Mouse (Mus musculus): ENCODE measurements around the gene Gbp5. TPM values are rescaled to one million over a fixed set of nuclear protein-coding genes. Genes with fewer than 3 reads are reported as not detected.
"Not testable (repeated sequence)": the region's sequence is repeated elsewhere in the genome, so short reads cannot be mapped to it uniquely, and the experiment has no call there.

Gbp5 gene
- total and polyA plus RNA-seq, 3 experiments, result 2.1 to 10.9 (median 6.0) TPM

DNA sequence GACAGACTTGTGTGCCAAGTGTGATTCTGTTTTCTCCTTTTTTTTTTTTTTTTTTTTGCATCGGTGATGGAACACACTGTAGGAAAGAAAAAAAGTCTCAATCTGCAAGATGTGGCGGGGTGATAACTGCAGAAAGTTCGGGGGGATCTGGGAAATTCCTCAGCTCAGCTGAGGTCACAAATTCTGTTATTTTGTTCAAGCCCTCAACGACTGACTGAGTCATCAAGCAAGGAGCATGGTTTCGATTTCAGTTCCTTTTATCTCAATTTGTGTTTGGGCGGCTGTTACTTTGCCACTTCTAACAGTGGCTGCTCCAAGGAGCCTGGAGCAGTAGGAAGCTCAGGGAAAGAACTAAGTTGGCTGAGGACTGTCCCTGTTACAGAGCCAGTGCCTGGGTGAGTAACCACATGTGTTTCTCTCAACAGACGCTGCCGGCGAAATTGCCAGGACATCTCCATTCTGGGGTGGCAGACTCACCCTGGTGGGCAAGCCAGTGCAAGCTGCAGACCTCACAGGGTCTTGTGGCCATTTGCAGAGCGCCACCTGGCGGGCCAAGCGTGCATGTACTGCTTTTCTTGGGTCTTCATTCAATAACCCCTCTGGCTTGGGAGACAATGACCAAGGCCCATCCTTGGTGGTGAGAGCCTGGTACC lies 66.6 kb downstream of the Gbp5 start:
- Histone ChIP-seq H3K36me3 (ENCODE audit: control insufficient read depth, insufficient read depth, low read length) (peaks cover 6% of the 10 kb centered on the region), H3K27ac (peak overlapping the region; percentile 81), H3K4me1 (ENCODE audit: control insufficient read depth, insufficient read depth, low read length) (peaks cover 3% of the 10 kb centered on the region), H3K79me2 (replicated peaks; ENCODE audit: control insufficient read depth, insufficient read depth, low read length) (no peaks in the 10 kb centered on the region), H3K27me3 (ENCODE audit: control insufficient read depth, insufficient read depth, low read length) (no peaks in the 10 kb centered on the region), H3K9ac (ENCODE audit: low read depth, low read length) (peak overlapping the region; percentile 59), H3K4me3 (peak overlapping the region; percentile 61)
- intact Hi-C loops (cut with DNase I), result loop anchor here (1.0 to 10.0 kb wide), 4 partner anchors 60 to 166 kb away; partner anchors contain the start of genes Gbp2, Gbp5 and Pdlim5
- 3% methylated on average over 12 of the region's 12 CpGs for WGBS
- peak; percentile 89 for DNase-seq
- TF ChIP-seq CTCF (IDR thresholded peaks at IDR 0.05), result peak; percentile 100
- 0 out of 2 replicates have a peak, but pooled peaks have one; percentile 35 for TF ChIP-seq POLR2A (IDR thresholded peaks at IDR 0.05; ENCODE audit: insufficient read depth, low read depth, low read length)
- TF ChIP-seq EP300 (IDR thresholded peaks at IDR 0.05; ENCODE audit: insufficient read depth, low read depth, low read length), result peak; percentile 81; the same call in 1 of the 2 replicates

DNA sequence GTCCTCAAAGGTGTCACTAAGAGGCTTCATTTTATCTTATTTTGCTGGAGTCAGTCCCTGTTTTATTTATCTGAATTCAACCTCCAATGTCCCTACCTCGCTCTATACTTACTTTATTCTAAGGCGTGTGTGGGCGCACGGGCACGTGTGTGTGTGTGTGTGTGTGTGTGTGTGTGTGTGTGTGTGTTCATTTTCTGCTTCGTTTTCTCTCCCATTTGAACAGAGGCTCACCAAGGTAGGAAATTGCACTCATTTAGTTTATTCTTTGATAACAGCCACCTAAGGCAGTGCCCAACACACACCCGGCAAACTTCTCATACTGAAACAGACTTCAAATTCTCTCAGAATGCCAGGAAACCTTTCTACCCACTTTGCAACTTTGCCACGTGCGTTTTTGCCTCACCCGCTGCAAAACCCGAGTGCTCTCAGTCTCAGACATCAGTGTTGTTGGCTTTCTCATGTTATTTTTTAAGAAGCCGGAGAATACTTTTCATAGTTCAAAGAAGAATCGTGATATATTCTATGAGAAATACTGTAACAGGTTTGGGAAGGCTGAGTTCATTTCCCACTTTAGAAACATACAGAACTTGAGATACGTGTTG lies 67.4 kb downstream of the Gbp5 start:
- 63% methylated on average over 14 of the region's 14 CpGs for WGBS
- H3K4me3 ChIP-seq, result peak overlapping the region; percentile 61
- no peaks in the 10 kb centered on the region for H3K27me3 ChIP-seq (ENCODE audit: control insufficient read depth, insufficient read depth, low read length)
- no peak for DNase-seq
- H3K4me1 ChIP-seq (ENCODE audit: control insufficient read depth, insufficient read depth, low read length), result peaks cover 3% of the 10 kb centered on the region
- no peaks in the 10 kb centered on the region for H3K79me2 ChIP-seq (replicated peaks; ENCODE audit: control insufficient read depth, insufficient read depth, low read length)
- H3K27ac ChIP-seq, result peak overlapping the region; percentile 81
- H3K36me3 ChIP-seq (ENCODE audit: control insufficient read depth, insufficient read depth, low read length), result peaks cover 6% of the 10 kb centered on the region
- intact Hi-C loops (cut with DNase I), result loop anchor here (2.0 to 10.0 kb wide), 3 partner anchors 60 to 166 kb away; partner anchors contain the start of genes Gbp2 and Pdlim5
- TF ChIP-seq EP300 (IDR thresholded peaks at IDR 0.05; ENCODE audit: insufficient read depth, low read depth, low read length) (no peak), POLR2A (IDR thresholded peaks at IDR 0.05; ENCODE audit: insufficient read depth, low read depth, low read length) (no peak), CTCF (IDR thresholded peaks at IDR 0.05) (no peak)
- H3K9ac ChIP-seq (ENCODE audit: low read depth, low read length), result no peak overlapping the region

DNA sequence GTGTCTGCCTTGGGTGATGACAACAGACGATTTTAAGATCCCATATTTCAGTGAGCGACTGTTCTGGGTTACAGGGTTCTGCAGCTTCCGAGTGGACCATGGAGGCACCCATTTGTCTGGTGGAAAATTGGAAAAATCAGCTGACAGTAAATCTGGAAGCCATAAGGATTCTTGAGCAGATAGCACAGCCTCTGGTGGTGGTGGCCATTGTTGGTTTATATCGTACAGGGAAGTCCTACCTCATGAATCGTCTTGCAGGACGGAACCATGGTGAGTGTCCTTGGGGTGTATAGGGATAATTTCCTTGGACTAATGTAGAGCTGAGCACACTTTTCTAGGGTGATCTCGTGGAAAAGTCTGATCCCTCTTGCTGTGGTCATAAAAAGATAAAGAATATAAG lies 67.9 kb downstream of the Gbp5 start:
- H3K79me2 ChIP-seq (replicated peaks; ENCODE audit: control insufficient read depth, insufficient read depth, low read length), result no peaks in the 10 kb centered on the region
- no peak overlapping the region for H3K27ac ChIP-seq
- intact Hi-C loops (cut with DNase I), result loop anchor here (2.0 to 10.0 kb wide), 3 partner anchors 59 to 167 kb away; partner anchors contain the start of genes Gbp2 and Pdlim5
- H3K4me3 ChIP-seq, result no peak overlapping the region
- 70% methylated on average over 7 of the region's 7 CpGs for WGBS
- peaks cover 9% of the 10 kb centered on the region for H3K36me3 ChIP-seq (ENCODE audit: control insufficient read depth, insufficient read depth, low read length)
- H3K27me3 ChIP-seq (ENCODE audit: control insufficient read depth, insufficient read depth, low read length), result no peaks in the 10 kb centered on the region
- peak overlapping the region; percentile 13; the same call in 1 of the 2 replicates for H3K9ac ChIP-seq (ENCODE audit: low read depth, low read length)
- no peak for DNase-seq
- peaks cover 3% of the 10 kb centered on the region for H3K4me1 ChIP-seq (ENCODE audit: control insufficient read depth, insufficient read depth, low read length)
- TF ChIP-seq POLR2A (IDR thresholded peaks at IDR 0.05; ENCODE audit: insufficient read depth, low read depth, low read length), result no peak
- no peak for TF ChIP-seq EP300 (IDR thresholded peaks at IDR 0.05; ENCODE audit: insufficient read depth, low read depth, low read length)
- no peak for TF ChIP-seq CTCF (IDR thresholded peaks at IDR 0.05)

DNA sequence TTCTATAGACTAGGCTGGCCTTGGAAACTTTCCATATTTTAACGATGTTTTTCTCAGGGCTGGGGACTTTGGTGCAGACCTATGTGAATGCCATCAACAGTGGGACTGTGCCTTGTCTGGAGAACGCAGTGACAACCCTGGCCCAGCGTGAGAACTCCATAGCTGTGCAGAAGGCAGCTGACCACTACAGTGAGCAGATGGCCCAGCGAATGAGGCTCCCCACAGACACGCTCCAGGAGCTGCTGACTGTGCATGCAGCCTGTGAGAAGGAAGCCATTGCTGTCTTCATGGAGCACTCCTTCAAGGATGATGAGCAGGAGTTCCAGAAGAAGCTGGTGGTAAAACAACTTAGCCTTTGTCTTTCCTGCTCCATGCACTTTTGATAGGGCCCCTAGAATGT lies 73.7 kb downstream of the Gbp5 start:
- H3K27me3 ChIP-seq (ENCODE audit: control insufficient read depth, insufficient read depth, low read length); H3K4me3 ChIP-seq; DNase-seq; H3K36me3 ChIP-seq (ENCODE audit: control insufficient read depth, insufficient read depth, low read length); H3K79me2 ChIP-seq (replicated peaks; ENCODE audit: control insufficient read depth, insufficient read depth, low read length); H3K27ac ChIP-seq; H3K9ac ChIP-seq (ENCODE audit: low read depth, low read length); H3K4me1 ChIP-seq (ENCODE audit: control insufficient read depth, insufficient read depth, low read length): not testable (repeated sequence)
- intact Hi-C loops (cut with DNase I), result loop anchor here (10.0 kb wide), 1 partner anchor 173 kb away; the partner anchor contains the start of gene Pdlim5
- WGBS, result 68% methylated on average over 5 of the region's 5 CpGs

DNA sequence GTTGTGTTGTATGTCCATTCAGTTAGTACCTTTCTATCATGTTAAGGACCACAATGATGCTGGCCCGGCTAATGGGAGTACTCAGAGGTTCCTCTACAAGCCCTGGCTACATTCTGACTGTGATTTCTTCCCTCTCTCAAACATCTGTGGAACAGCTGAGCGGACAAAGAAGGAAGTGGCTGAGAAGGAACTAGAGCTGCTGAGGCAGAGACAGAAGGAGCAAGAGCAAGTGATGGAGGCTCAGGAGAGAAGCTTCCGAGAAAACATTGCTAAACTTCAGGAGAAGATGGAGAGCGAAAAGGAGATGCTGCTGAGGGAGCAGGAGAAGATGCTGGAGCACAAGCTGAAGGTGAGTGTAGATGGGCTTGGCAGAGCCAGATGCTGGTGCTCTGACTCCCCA lies 77.0 kb downstream of the Gbp5 start:
- Histone ChIP-seq H3K4me1 (ENCODE audit: control insufficient read depth, insufficient read depth, low read length) (no peaks in the 10 kb centered on the region), H3K4me3 (no peak overlapping the region), H3K36me3 (ENCODE audit: control insufficient read depth, insufficient read depth, low read length) (peaks cover 3% of the 10 kb centered on the region), H3K9ac (ENCODE audit: low read depth, low read length) (no peak overlapping the region), H3K27me3 (ENCODE audit: control insufficient read depth, insufficient read depth, low read length) (no peaks in the 10 kb centered on the region), H3K27ac (no peak overlapping the region), H3K79me2 (replicated peaks; ENCODE audit: control insufficient read depth, insufficient read depth, low read length) (no peaks in the 10 kb centered on the region)
- intact Hi-C loops (cut with DNase I), result no loop called here
- 86% methylated on average over 4 of the region's 4 CpGs for WGBS
- DNase-seq, result no peak
- TF ChIP-seq CTCF (IDR thresholded peaks at IDR 0.05) (no peak), EP300 (IDR thresholded peaks at IDR 0.05; ENCODE audit: insufficient read depth, low read depth, low read length) (no peak), POLR2A (IDR thresholded peaks at IDR 0.05; ENCODE audit: insufficient read depth, low read depth, low read length) (no peak)

Other genes with a start within 250 kb of the Gbp5 start
- gene Pdlim5, start 98.3 kb upstream of the Gbp5 start, total RNA-seq (2021), result 100 to 1,000 TPM; 609 to 668 TPM
- 508 and 956 TPM in 2 replicates for gene Pdlim5, start 98.3 kb upstream of the Gbp5 start, polyA plus RNA-seq (2012; rRNA removed)
- 10 to 100 TPM in 1 of 2 experiments, 1 to 10 TPM in 1; 8.3 to 13.9 TPM for gene Gbp7, start 36.4 kb downstream of the Gbp5 start, total RNA-seq (2021)
- gene Gbp7, start 36.4 kb downstream of the Gbp5 start, polyA plus RNA-seq (2012; rRNA removed), result 2.8 and 4.5 TPM in 2 replicates
- gene Gbp3, start 66.0 kb downstream of the Gbp5 start, total RNA-seq (2021), result 10 to 100 TPM; 10.4 to 13.7 TPM
- gene Gbp3, start 66.0 kb downstream of the Gbp5 start, polyA plus RNA-seq (2012; rRNA removed), result 12.3 and 18.6 TPM in 2 replicates
- under 1 TPM; 0.16 to 0.18 TPM for gene Gbp2b, start 100.9 kb downstream of the Gbp5 start, total RNA-seq (2021)
- 0.04 TPM in 1 of 2 replicates, not detected in the other for gene Gbp2b, start 100.9 kb downstream of the Gbp5 start, polyA plus RNA-seq (2012; rRNA removed)
- 10 to 100 TPM; 10.7 to 16.0 TPM for gene Gbp2, start 126.6 kb downstream of the Gbp5 start, total RNA-seq (2021)
- gene Gbp2, start 126.6 kb downstream of the Gbp5 start, polyA plus RNA-seq (2012; rRNA removed), result 9.5 and 16.8 TPM in 2 replicates
- gene Kyat3, start 207.1 kb downstream of the Gbp5 start, total RNA-seq (2021), result 10 to 100 TPM; 28.3 to 37.7 TPM
- 10.9 and 22.1 TPM in 2 replicates for gene Kyat3, start 207.1 kb downstream of the Gbp5 start, polyA plus RNA-seq (2012; rRNA removed)